Mouse (Mus musculus) lung, postnatal 0 days (tissue): ENCODE measurements around the gene Fgf9. TPM values are rescaled to one million over a fixed set of nuclear protein-coding genes. Genes with fewer than 3 reads are reported as not detected.
A peak's percentile ranks its signal among the peaks of the same experiment; 100 is the strongest.

Experiments
- ATAC-seq: fragments of 200-750 bp; cut with Nextera tagmentation; 2 replicates; pipeline ENCODE4 v1.8.0; 2017; ENCODE audit warnings: moderate library complexity
- DNase-seq: peaks from one replicate; pipeline ENCODE4 v3.0.0-alpha.2; 2016; ENCODE audit warnings: low spot score
- H3K27ac ChIP-seq: fragments of 300-500 bp; sonication (generic); 2 replicates; pipeline ENCODE4 v1.5.1; 2014; ENCODE audit warnings: antibody characterized with exemption, mild to moderate bottlenecking, low read length, mixed read lengths
- H3K27me3 ChIP-seq: fragments of 300-500 bp; sonication (generic); replicated peaks from 2 replicates; pipeline ENCODE4 v1.6.1; 2014; ENCODE audit warnings: low read length, mixed read lengths; ENCODE audit not compliant: insufficient read depth
- H3K36me3 ChIP-seq: fragments of 300-500 bp; sonication (generic); 2 replicates; pipeline ENCODE4 v1.6.1; 2014; ENCODE audit warnings: low read length, mixed read lengths; ENCODE audit not compliant: insufficient read depth
- H3K4me1 ChIP-seq: fragments of 300-500 bp; sonication (generic); 2 replicates; pipeline ENCODE4 v1.6.1; 2014; ENCODE audit warnings: antibody characterized with exemption, low read depth, low read length, mixed read lengths; ENCODE audit not compliant: insufficient read depth
- H3K4me2 ChIP-seq: fragments of 300-500 bp; sonication (generic); replicated peaks from 2 replicates; pipeline ENCODE4 v1.6.1; 2014; ENCODE audit warnings: low read depth, mild to moderate bottlenecking, low read length, moderate library complexity, mixed read lengths
- H3K4me3 ChIP-seq: fragments of 300-500 bp; sonication (generic); 2 replicates; pipeline ENCODE4 v1.5.1; 2014; ENCODE audit warnings: low read depth, low read length
- H3K9ac ChIP-seq: fragments of 300-500 bp; sonication (generic); replicated peaks from 2 replicates; pipeline ENCODE4 v1.6.1; 2014; ENCODE audit warnings: low read depth, mild to moderate bottlenecking
- H3K9me3 ChIP-seq: fragments of 300-500 bp; sonication (generic); 2 replicates; pipeline ENCODE4 v1.6.1; 2016; ENCODE audit warnings: low read length, mixed read lengths
- CTCF ChIP-seq: IDR thresholded peaks from 2 replicates; pipeline ENCODE4 v1.5.1; 2016; ENCODE audit warnings: antibody characterized with exemption, mild to moderate bottlenecking
- EP300 ChIP-seq: IDR thresholded peaks from 2 replicates; pipeline ENCODE4 v1.6.1; 2016; ENCODE audit warnings: antibody characterized with exemption, mild to moderate bottlenecking, control low read depth
- WGBS: fragments of 180-500 bp; shearing (Covaris S2); extraction: QIAGEN DNeasy Blood & Tissue Kit; methylation state at CpG from one replicate; pipeline ENCODE4 v1.1.7; 2014; 5-methylcytosine and 5-hydroxymethylcytosine counted together
- polyA plus RNA-seq: library from polyadenylated mRNA; unstranded; fragments of >200 nt; fragmentation: Nextera tagmentation; extraction: Ambion mirVana; gene quantifications from 2 replicates; pipeline ENCODE4 v1.2.1, GENCODE M21; 2015

Gene Fgf9
- polyA plus RNA-seq, result 2.7 and 3.1 TPM in 2 replicates

DNA sequence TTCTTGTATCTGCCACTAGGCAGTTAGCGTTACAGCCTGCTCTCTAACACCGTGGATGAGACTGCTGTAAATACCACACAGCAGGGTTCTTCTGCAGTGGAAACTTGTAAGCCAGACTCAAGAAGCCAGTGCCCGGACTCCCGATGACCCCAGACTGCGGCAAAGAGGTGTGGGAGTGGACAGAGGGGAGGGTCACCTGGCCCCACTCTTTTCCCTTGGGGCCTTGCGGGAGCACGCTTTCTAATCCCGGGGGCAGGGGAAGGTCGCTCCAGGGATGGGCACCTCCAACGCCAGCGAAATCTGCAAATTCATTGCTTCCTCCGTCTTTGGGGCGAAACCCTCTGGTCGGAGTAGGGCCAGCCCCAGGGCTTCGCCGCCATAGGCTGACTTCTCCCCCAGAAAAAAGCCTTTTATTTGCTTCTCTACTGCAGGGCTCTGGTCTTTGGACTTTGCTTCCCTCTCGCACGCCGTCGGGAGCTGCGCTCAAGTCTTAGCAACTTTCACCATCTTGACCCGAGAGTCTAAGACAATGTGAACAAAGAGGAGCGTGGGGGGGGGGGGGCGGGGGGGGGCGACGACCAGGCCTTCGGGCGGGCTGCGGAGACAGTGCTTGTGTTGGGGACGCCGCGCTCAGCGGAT is at the start of gene Fgf9:
Fgf9 (plus strand) TSS at position 67 of the 639 bp plus-strand sequence.
- peaks cover 33% of the 10 kb centered on the region for H3K27me3 ChIP-seq
- under 1% methylated on average over 28 of the region's 33 CpGs for WGBS
- no peaks in the 10 kb centered on the region for H3K36me3 ChIP-seq
- H3K4me3 ChIP-seq, result peak within 1 kb of the TSS; percentile 60
- peaks cover 8% of the 10 kb centered on the region for H3K4me1 ChIP-seq
- no peak for ATAC-seq
- no peak within 1 kb of the TSS for H3K27ac ChIP-seq
- no peak for TF ChIP-seq CTCF
- TF ChIP-seq EP300, result no peak
- DNase-seq, result peak; percentile 24
- H3K4me2 ChIP-seq, result peak within 1 kb of the TSS; percentile 94
- H3K9ac ChIP-seq, result no peak within 1 kb of the TSS
- no peaks in the 10 kb centered on the region for H3K9me3 ChIP-seq

DNA sequence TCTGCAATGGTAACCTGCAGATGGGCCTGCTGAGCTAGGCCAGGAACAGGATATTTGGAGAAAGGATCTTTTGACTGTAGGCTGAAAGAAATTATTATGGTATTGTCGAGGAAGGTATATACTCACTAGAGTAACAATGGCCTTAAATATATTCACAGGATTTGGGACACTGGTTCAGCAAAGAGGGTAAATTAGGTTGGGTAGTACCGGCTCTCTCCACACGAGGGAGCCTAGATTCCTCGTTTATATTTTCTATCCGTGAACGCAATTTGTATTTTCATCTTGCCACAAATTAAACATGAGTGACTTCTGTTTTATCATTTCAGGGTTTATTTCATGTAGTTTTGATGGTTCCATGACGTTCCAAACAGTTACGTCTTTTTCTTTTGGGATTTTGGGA is 35.8 kb upstream of the Fgf9 start:
- Histone ChIP-seq H3K4me1 (no peaks in the 10 kb centered on the region), H3K27me3 (no peaks in the 10 kb centered on the region), H3K9me3 (no peaks in the 10 kb centered on the region), H3K9ac (no peak overlapping the region), H3K4me2 (no peak overlapping the region), H3K4me3 (no peak overlapping the region), H3K36me3 (no peaks in the 10 kb centered on the region), H3K27ac (no peak overlapping the region)
- TF ChIP-seq CTCF, result peak; percentile 79
- no peak for TF ChIP-seq EP300
- WGBS, result 7% methylated on average over 8 of the region's 8 CpGs
- peak; percentile 45 for DNase-seq
- ATAC-seq, result no peak

DNA sequence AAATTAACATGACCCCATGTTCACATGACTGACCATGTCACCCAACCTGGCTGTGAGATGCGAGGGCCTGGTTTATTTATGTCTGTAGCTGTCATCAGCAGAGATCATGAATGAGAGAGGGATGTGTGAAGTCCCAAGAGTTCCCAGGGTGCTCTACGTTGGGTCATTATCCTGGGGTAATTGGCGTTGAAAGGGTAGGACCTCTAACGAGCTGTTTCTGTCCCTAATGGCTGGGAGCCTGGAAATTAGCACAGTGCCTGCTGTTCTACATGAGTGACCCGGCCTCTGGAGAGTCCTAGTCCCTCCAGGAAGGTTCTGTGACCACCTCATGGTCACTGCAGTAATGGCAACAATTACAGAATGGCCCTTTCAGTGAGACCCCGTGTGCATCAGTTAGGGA is 34.2 kb upstream of the Fgf9 start:
- ATAC-seq, result no peak
- 61% methylated on average over 6 of the region's 6 CpGs for WGBS
- Histone ChIP-seq H3K4me3 (no peak overlapping the region), H3K4me2 (no peak overlapping the region), H3K36me3 (no peaks in the 10 kb centered on the region), H3K4me1 (no peaks in the 10 kb centered on the region), H3K9me3 (no peaks in the 10 kb centered on the region), H3K27me3 (no peaks in the 10 kb centered on the region), H3K9ac (no peak overlapping the region), H3K27ac (no peak overlapping the region)
- TF ChIP-seq EP300 (no peak), CTCF (no peak)
- DNase-seq, result no peak

DNA sequence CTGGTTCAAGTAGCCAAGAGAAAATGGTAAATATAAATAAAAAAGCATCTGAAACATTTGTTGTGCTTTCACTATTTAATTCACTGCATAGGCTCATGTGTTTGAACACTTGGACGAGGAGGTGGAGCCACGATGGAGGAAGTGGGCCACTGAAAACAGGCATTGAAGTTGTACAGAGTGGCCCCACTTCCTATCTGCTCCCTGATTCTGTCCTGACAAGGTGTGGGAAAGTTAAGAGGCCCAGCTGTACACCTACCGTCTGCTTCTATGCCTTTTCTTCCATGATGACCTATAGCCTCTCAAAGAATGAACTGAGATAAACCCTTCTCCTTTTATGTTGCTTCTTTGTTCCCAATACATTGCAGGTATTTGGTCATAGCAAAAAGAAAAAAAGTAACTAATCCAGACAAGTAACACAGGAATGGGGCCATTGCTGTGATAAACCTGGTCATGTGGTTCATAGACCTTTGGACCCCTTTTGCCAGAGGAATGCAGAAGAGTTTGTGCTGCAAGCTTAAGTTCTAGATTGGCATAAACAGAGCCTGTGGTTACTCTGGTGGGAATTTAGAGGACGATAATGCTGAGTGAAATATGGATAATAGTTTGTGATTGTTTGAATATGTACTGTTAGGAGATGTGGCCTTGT is 23.6 kb upstream of the Fgf9 start:
- ATAC-seq (no peak), DNase-seq (no peak)
- Histone ChIP-seq H3K4me1 (no peaks in the 10 kb centered on the region), H3K4me2 (no peak overlapping the region), H3K9me3 (no peaks in the 10 kb centered on the region), H3K4me3 (no peak overlapping the region), H3K36me3 (no peaks in the 10 kb centered on the region), H3K9ac (no peak overlapping the region), H3K27me3 (no peaks in the 10 kb centered on the region), H3K27ac (no peak overlapping the region)
- TF ChIP-seq EP300 (no peak), CTCF (no peak)
- WGBS, result 62% methylated on average over 4 of the region's 4 CpGs

DNA sequence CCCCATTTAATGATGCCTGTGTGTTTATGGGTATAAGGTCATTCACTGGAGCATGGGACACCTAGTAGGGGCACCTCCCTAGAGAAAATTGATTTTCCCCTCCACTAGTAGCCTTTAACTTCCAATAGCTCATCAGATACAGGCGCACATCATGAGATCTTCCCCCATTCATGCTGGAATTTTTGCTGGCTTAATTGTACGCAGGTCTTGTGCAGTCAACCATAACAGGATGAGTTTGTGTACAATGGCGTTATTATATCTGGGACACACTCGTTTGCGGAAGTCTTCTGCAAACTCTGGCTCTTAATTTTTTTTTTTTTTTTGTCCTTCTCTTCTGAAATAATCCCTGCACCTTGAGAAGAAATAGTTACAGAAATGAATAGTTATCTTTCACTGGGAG is 19.7 kb upstream of the Fgf9 start:
- Histone ChIP-seq H3K27ac (no peak overlapping the region), H3K4me2 (no peak overlapping the region), H3K4me3 (no peak overlapping the region), H3K4me1 (no peaks in the 10 kb centered on the region), H3K36me3 (no peaks in the 10 kb centered on the region), H3K9me3 (no peaks in the 10 kb centered on the region), H3K9ac (no peak overlapping the region), H3K27me3 (no peaks in the 10 kb centered on the region)
- ATAC-seq (no peak), DNase-seq (no peak)
- TF ChIP-seq CTCF (no peak), EP300 (no peak)
- 89% methylated on average over 5 of the region's 5 CpGs for WGBS

DNA sequence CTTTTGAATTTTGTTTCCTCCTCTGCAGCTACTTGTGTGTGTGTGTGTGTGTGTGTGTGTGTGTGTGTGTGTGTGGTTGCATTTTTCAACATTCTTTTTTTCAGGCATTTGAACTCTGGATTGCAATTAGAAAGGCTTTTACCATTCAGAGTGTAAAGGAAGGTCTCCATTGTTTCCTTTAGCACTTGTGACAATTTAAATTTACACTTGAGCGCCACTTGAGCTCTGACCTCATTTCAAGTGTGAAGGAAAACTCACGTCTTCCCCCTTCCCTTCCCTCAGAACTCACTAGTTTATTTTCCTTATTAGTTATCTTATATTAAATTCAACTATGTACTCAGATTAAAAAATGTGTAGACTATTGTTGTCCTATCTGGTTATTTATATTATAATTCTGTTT is 2.8 kb upstream of the Fgf9 start:
- Histone ChIP-seq H3K4me1 (peaks cover 4% of the 10 kb centered on the region), H3K27ac (no peak overlapping the region), H3K4me2 (no peak overlapping the region), H3K27me3 (peaks cover 23% of the 10 kb centered on the region; the same call in 1 of the 2 replicates), H3K9ac (no peak overlapping the region), H3K4me3 (no peak overlapping the region), H3K36me3 (no peaks in the 10 kb centered on the region), H3K9me3 (no peaks in the 10 kb centered on the region)
- TF ChIP-seq CTCF (no peak), EP300 (no peak)
- peak; percentile 24 for DNase-seq
- WGBS, result 34% methylated on average over 2 of the region's 2 CpGs
- ATAC-seq, result no peak
